Mouse (Mus musculus) T-helper 2 cell (primary cell): Measurements from ENCODE around the gene Mettl7a1.
"Not testable (repeated sequence)": the region's sequence is repeated elsewhere in the genome, so short reads cannot be mapped to it uniquely, and the experiment has no call there.

Source experiments
- in situ Hi-C: fragments of 300-600 bp; cut with MboI, MseI; formaldehyde crosslinking; loops from one replicate; pipeline ENCODE4 v1.15.1; 2025; ENCODE audit warnings: high pct_unique_total_duplicates

Mettl7a1 gene

DNA sequence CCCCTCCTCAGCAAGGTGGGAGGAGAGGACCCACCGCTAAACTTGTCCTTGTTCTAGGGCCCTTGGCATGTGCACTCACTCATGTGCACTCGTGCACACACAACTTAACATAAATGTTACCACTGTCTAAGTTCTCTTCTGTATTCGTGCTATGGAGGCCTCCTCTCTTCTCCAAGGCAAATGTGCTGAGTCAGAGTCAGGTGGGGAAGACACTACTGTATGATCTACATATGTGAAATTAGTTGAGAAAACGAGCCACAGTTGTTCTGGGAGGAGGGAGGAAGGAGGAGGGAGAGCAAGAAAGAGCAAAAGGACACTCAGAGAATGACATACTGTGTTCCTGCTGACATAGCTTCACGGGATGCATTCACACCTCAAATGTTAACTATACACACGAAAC lies 3.4 kb upstream of the Mettl7a1 start:
- in situ Hi-C loops = no loop called here

DNA sequence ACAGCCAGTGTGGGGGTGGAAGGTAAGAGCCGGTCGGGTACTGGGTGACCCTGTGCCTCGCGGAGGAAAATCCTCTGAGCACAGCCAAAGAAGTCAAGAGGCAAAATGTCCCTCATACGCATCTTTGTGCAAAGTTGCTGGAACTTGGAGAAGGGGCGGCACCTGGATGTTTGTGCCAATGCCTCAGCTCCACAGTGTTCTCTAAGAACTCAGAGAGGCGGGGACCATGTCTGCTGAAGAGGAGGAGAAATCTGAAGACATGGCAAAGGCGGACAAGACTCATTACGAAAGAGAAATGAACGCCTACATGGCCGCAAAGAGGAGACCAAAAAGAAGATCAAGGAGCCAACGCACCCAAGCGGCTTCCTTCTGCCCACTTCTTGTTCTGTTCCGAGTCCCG lies 2.4 kb upstream of the Mettl7a1 start:
- in situ Hi-C loops = no loop called here

DNA sequence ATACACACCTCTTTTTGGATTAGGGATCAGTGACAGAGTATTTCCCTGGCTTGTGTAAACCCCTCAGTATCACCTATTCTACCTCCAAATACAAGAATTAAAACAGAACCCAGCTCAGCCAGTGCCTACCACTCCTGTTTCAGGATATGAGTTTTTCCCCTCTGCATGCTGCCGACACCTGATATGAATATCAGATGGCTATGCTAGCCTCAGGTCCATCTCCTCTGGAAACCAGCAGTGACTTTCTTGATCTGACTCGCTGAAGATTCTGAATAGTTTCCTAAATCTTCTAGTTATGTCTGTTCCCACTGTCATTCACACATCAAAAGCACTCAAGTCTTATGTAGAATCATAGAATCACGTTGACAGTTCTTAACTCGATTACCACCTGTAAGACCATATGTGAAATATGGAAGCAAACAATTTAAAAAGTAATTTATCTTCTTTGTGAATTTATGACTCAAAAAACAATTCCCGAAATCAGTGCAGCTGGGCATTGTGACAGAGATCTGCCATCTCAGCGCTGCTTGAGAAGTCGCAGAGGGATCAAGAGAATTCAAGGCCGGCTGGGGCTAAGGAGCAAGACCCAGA lies 417 bp upstream of the Mettl7a1 start:
- in situ Hi-C loops = no loop called here

DNA sequence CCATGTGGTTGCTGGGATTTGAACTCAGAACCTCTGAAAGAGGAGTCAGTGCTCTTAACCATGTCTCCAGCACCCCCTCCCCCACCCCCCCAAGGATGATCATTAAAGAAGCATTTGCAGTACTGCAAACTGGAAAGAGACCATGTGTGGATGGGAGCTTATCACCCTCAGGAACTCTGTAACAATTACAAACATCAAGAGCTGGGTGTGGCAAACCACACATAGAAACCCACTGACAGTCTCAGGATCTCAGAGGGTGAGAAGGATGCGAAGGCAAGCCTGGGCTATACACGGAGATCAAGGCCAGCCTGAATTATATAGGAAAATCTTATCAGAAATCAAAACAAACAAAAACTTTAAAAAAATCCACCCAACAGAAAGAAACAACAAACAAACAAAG lies 2.3 kb downstream of the Mettl7a1 start:
- in situ Hi-C loops = no loop called here

DNA sequence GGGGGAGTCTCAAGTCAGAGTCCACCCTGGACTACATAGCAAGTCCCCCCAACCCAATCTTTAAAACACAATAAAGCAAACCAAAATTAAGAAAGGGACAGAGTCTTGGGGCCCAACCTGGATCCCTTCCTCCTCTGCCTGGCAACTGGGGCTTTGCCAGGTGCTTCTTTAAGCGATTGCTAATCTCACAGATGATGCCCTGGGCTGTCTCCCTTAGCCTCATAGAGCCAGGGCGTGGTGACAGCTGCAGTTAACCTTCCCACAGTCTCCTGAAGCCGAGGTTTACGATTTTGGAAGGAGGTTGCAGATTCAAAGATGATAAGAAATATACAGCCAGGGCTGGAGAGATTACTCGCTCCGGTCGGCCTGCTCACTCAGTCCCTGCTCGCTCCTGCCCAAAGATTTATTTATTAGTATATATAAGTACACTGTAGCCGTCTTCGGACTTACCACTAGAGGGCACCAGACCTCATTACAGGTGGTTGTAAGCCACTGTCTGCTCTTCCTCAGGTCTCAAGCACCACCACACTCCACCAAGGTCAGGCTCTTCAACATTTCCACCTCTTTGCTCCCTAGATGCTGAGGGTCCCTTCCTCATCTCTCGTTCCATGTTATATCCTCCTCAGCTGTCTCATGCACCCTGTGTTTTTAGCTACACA lies 3.6 kb downstream of the Mettl7a1 start:
- in situ Hi-C loops = not testable (repeated sequence)

DNA sequence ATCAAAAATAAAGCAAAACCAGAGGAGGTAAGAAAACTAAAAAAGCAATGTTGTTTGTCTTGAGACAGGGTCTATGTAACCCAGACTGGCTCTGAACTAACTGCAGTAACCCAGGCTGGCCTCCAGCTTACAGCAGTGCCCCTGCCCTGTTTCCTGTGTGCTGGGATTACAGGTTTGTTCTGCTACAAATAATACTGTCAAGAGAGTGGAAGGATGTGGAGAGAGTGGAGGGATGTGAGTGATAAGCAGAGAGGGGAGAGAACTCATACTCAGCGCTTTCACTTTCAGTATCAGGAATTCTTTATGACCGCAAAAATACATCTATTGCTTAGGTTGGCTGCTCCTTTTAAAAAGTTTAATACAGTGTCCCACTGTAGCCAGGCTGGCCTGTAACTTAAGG lies 8.4 kb downstream of the Mettl7a1 start:
- in situ Hi-C loops = no loop called here

DNA sequence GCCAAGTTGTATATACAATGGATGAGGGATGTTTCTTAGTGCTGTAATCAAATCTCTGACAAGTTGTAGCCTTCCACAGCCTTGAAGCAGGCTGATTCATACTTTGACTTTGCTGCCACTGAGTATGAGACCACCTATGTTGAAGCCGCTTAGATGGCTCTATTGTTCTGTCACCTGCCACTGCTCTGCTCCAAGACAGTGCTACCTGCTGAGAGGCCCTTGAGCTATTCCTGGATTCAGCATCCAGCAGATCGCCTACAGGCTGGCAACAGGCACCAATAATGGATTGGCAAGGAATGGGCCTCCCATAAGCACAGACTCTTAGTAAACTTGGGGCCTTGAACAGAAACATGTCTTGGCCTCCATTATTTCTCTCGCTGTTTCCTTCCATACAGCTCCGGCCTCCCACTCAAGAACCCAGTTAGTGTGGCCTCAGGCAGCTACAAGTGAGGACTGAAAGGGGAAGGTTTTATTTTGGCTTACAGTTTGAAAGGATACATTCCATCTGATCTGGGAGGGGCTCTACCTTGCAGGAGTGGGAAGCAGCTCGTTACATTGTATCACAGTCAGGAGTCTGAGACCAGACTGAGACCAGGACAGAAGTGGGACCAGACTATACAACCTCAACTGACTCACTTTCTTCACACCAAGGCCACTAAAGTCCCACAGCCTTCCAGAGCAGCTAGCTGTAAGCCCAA lies 10.7 kb downstream of the Mettl7a1 start:
- in situ Hi-C loops = no loop called here

DNA sequence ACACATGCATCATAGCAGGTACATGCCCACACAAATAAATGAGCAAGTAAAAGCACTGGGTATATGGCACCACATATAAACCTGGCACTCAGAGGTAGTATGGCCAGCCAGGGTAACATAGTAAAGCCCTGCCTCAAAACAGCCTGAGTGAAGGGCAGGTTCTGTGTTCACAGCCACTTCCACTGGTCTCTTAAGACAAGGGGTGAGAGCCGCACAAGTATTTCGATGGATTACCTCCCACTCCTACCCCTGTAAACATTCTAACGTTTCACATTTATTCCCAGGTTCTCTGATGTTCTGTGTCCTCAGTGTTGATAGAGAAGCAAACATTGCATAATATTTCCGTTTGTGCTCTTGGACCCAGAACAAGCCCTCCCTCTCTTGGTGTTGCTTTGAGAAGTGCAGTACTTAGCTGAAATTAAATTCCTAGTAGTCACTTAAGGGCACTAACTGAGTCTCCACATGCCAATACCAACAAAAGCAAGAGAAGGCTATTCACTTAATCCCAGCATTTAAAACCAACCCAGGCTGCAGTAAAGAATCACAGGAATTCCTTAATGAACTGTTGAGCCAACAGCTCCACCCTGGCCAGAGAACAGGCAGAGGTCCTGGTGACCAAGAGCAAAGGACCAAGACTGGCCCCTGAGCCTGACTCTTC lies 14.2 kb downstream of the Mettl7a1 start:
- in situ Hi-C loops = not testable (repeated sequence)

DNA sequence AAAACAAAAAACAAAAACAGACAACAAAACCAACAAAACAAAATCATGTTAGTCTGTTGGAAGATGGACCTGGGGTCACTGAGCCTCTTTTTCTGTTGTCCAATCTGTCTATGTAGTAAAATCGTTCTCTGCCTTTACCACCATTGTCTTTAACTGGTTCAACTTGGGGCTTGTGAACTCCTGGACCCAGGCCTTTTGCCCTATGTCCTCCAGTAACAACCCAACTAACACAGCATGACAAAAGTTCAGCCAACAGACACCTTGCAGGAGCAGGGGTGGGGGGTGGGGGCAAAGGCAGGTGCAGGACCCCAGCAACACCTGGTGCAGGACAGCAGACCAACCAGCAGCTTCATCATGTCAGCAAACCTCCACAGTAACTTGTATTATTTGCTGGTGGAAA lies 15.9 kb downstream of the Mettl7a1 start:
- in situ Hi-C loops = no loop called here

DNA sequence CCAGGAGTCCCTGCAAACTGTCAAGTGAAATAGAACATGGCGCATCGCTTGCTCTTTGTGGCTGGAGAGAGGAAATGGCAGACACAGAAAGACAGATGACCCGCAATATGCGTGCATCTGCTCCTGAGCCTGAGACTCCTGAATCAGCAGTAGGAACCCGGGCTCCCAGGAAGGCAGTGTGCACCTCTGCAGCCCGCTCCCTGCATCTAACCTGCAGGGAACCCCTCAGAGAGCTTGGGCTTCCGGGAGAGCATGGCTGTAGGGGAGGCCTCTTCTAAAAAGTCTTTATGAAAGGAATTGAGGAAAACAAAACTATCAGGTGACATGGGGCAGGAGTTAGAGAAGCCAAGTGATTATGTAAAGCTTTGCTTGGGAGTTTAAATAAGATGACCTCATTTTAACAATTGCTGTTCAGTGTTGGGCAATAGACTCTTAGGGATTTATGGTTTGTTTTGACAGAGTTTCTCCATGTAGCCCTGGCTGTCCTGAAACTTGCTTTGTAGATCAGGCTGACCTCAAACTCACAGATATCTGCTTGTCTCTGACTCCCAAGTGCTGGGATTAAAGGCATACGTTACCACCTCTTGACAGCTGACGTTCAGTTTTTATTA lies 16.5 kb downstream of the Mettl7a1 start:
- in situ Hi-C loops = no loop called here

DNA sequence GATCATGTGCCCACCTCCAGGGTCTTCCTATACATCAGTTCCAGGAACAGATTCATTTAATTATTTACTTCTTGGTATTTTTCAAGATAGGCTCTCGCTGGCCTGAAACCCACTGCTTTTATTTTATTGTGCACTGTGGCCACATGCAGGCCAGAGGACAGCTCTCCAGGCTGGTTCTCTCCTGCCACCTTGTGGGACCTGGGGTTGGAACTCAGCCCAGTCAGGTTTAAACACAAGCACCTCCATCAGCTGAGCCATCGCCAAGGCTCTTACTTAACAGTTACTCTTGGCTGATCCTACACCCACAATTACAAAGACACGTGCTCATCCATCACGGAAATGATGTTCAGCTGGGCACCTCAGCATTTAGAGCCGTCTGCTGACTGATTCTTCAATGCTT lies 17.2 kb downstream of the Mettl7a1 start:
- in situ Hi-C loops = no loop called here

DNA sequence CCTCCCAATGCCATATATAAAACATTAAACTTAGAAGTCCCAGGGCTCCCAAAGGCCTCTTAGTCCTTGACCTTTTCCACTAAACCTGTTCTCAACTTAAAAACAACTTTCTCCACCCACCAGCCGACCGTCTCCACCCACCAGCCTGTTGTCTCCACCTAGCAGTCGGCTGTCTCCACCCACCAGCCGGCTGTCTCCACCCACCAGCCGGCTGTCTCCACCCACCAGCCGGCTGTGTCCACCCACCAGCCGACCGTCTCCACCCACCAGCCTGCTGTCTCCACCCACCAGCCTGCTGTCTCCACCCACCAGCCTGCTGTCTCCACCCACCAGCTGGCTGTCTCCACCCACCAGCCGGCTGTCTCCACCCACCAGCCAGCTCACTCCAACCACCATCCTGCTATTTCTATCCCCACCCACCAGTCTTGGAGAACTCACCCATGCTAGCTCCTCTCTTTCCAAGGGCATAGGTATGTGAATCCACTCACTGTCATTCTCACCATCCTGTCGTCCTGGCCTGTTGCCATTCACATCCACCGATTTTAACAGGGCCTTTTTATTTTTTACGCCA lies 20.2 kb downstream of the Mettl7a1 start:
- in situ Hi-C loops = no loop called here

DNA sequence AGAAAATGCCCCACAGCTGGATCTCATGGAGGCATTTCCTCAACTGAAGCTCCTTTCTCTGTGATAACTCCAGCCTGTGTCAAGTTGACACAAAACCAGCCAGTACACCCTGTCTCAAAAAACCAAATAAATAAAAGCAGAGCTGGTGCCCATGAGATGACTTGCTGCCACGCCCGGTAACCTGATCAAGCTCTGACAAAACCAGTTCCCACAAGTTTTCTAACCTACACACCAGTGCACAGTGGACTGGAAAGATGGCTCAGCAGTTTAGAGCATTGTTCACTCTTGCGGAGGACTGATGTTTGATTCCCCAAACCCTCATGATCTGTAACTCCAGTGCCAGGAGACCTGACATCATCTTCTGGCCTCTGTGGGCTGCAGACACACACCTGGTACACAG lies 21.3 kb downstream of the Mettl7a1 start:
- in situ Hi-C loops = no loop called here

DNA sequence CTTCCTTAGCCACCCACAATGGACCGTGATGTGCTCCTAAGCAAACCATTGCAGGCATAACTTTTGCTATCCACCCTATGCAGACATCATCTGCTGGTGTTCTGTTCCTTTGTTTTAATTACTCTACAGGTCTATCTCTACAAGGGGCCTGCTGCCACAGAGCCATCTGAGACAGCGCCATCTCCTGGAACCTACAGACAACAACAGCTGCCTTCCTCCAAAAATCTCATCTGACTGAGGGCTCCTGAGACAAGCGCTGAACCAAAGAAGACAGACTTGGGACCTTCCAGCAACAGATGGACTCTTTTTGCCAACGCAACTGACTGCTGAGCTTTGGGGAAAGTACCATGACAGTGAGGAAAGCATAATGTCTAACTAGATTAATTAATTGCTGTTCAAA lies 24.1 kb downstream of the Mettl7a1 start:
- in situ Hi-C loops = not testable (repeated sequence)

DNA sequence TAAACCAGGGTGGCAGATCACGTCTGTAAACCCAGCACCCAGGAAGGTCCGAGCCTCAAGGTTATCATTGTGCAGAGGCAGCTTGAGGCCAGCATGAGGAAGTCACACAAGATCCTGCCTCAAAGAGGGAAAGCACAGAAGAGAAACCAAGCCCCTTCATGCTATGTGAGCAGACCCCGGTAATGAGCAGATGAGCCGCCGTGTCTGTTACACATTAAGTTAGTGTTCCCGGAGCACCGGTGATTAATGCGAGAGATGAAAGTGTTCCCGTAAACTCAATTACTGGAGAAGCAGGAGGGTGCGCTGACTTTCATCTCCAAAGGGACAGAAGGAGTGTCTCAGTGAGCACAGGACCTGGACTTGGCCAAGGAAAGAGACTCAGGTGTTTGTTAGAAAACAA lies 25.4 kb downstream of the Mettl7a1 start:
- in situ Hi-C loops = not testable (repeated sequence)

DNA sequence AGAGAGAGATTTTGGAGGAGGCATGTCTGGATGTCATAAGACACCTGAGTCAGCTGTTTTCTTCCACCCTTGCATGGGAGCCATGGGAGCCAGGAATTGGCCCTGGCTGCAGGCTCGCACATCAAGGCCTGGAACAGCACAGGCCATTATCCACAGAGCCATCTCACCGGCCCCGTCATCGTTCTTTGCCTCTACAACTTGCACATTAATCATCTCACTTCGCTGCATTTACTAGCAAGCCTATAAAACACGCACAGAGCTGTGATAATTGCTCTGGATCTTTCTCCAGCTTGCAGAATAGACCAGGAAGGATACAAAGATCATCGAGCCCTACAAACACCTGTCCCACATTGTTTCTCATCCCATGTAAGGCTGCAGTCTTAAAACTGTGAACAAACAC lies 26.8 kb downstream of the Mettl7a1 start:
- in situ Hi-C loops = loop anchor here (5.0 kb wide), 1 partner anchor 47 kb away; no protein-coding TSS in a partner anchor

DNA sequence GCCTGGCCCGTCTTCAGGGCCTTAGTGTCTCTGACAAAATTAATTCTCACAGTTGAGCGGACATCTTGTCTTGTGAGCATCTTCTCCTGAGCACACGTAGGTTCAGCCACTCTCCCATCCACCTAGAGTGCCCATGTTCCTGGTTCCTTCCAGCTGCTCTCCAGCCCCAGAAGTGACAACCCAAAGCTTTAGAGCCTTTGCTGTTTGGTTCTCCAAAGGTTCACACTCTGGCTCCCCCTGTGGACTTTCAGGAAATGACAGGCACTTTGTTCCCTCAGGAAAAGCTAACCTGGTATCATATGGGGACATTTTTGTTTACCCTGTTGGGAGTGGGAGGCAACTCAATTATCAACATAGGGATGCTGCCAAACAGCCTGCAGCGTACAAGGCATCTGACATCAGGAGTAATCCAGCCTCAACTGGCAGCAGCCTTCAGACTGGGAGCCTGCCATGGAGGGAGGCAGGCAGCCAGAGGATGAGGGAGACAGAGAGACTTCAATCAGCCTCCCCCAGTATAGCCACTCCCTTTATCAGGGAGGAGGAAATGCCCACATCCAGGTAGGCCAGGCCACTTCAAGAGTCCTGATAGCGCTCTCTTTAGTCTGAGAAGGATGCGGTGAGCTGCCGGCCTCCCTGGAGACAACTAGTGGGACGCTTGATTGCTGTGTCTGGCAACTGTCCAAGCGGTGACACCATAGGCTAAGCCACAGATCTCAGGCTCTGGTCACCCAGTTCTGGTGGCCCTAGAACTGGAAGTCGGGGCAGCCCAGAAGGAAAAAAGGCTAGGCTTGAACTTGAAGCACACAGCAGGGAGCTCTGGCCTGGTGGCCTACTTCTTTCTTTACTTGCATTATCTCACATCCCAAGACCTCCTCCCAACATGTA lies 28.4 kb downstream of the Mettl7a1 start:
- in situ Hi-C loops = loop anchor here (5.0 kb wide), 1 partner anchor 45 kb away; no protein-coding TSS in a partner anchor

DNA sequence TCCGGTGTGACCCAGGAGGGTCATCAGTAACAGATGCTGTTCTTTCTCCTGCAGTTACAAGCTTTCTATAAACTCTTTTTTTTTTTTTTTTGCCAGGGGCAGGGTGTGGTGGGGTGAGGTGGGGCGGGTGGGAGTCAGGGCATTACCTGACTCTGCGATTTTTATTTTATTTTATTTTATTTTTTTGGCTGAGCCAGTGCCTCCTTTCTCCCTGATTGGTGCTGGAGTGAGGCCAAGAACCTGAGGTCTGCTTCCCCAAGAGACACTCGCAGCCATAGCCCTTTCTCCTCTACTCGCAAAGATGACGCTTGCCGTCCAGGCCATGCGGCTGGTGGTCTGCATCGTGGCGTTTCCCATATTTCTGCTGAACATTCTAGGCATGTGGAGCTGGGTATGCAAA lies 30.7 kb downstream of the Mettl7a1 start, which contains the start of gene Mettl7a3:
Mettl7a3 (plus strand) TSS at position 301 of the 400 bp plus-strand sequence.
- in situ Hi-C loops = loop anchor here (5.0 kb wide), 1 partner anchor 43 kb away; no protein-coding TSS in a partner anchor

DNA sequence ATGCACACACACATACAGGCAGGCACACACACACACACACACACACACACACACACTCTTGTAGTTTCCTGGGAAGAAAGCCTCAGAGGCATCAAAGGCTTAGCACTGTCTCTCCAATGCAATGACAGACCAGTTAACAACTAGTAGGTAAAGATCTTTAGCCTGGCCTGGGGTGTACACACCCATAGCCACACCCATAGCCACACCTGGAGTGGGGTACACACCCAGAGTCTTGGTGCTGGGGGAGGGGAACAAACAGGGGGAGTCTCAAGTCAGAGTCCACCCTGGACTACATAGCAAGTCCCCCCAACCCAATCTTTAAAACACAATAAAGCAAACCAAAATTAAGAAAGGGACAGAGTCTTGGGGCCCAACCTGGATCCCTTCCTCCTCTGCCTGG lies 33.4 kb downstream of the Mettl7a1 start:
- in situ Hi-C loops = not testable (repeated sequence)

DNA sequence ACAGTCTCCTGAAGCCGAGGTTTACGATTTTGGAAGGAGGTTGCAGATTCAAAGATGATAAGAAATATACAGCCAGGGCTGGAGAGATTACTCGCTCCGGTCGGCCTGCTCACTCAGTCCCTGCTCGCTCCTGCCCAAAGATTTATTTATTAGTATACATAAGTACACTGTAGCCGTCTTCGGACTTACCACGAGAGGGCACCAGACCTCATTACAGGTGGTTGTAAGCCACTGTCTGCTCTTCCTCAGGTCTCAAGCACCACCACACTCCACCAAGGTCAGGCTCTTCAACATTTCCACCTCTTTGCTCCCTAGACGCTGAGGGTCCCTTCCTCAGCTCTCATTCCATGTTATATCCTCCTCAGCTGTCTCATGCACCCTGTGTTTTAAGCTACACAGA lies 33.9 kb downstream of the Mettl7a1 start:
- in situ Hi-C loops = not testable (repeated sequence)
